Mouse (Mus musculus): Measurements from ENCODE around the gene Pla2g1b.

The Pla2g1b gene

GRCm38 (mm10) chr5:115522981-115523499 is 57.0 kb downstream of the Pla2g1b start:
- no peak for DNase-seq (ENCODE audit: low spot score in 2 of 2)

DNA sequence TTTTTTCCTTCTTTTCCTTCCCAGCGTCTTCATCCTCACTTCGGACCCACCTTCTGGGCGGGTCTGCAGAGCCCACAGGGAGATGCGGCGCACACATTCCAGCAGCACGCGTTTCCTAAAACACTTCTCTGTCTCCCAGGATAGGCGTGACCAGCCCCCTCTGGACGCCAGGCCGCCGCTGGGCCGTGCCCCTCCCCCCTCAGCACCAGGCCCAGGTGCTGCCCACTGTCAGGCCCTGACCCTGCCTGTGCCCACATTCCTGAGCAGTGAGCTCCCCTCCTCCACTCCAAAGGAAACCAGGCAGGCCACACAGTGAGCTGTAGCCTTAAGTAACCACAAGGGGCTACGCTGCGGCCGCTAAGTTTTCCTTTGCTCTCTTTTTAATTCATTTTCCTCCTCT is 57.9 kb downstream of the Pla2g1b start:
- no peak for DNase-seq (ENCODE audit: low spot score in 2 of 2)
